Mouse (Mus musculus) kidney, adult 2 months (tissue): ENCODE measurements around the gene Hpdl. TPM values are rescaled to one million over a fixed set of nuclear protein-coding genes. Genes with fewer than 3 reads are reported as not detected.
"Not testable (repeated sequence)": the region's sequence is repeated elsewhere in the genome, so short reads cannot be mapped to it uniquely, and the experiment has no call there.

Experiments used
- DNase-seq: peaks from one replicate; pipeline ENCODE4 v3.0.0; 2021
- H3K27ac ChIP-seq: fragments of 200-500 bp; 2 replicates; pipeline ENCODE4 v1.5.1; 2012; ENCODE audit warnings: low read depth, low read length, control low read depth, inconsistent platforms; ENCODE audit not compliant: insufficient read depth
- H3K27me3 ChIP-seq: fragments of 200-500 bp; replicated peaks from 2 replicates; pipeline ENCODE4 v1.6.1; 2012; ENCODE audit warnings: mild to moderate bottlenecking, moderate library complexity, low read length, inconsistent platforms; ENCODE audit not compliant: control insufficient read depth, insufficient read depth
- H3K36me3 ChIP-seq: fragments of 200-500 bp; 2 replicates; pipeline ENCODE4 v1.6.1; 2012; ENCODE audit warnings: mild to moderate bottlenecking, moderate library complexity, low read length, inconsistent platforms; ENCODE audit not compliant: control insufficient read depth, insufficient read depth
- H3K4me1 ChIP-seq: fragments of 200-500 bp; 2 replicates; pipeline ENCODE4 v1.6.1; 2011; ENCODE audit warnings: low read length; ENCODE audit not compliant: control insufficient read depth, insufficient read depth
- H3K4me3 ChIP-seq: fragments of 200-500 bp; 2 replicates; pipeline ENCODE4 v1.5.1; 2011; ENCODE audit warnings: mild to moderate bottlenecking, low read depth, low read length, control low read depth; ENCODE audit not compliant: insufficient read depth
- CTCF ChIP-seq: fragments of 200-500 bp; conservative IDR thresholded peaks from 2 replicates; pipeline ENCODE4 v1.5.1; 2011; ENCODE audit warnings: low read depth, mild to moderate bottlenecking, control low read depth, low read length, moderate library complexity, mixed read lengths; ENCODE audit not compliant: insufficient read depth, insufficient read length
- POLR2A ChIP-seq: fragments of 200-500 bp; IDR thresholded peaks from one replicate; pipeline ENCODE4 v1.6.1; 2011; ENCODE audit warnings: low read depth, low read length, control low read depth
- WGBS: fragments of 180-500 bp; shearing (Covaris S2); methylation state at CpG from one replicate; pipeline ENCODE4 v1.1.7; 2018; 5-methylcytosine and 5-hydroxymethylcytosine counted together
- polyA plus RNA-seq: library from polyadenylated mRNA; depleted of rRNA; stranded (reverse); fragments of >200 nt; gene quantifications from 2 replicates; pipeline ENCODE4 v1.2.3, GENCODE M21; 2012

Hpdl gene
- polyA plus RNA-seq, 1 experiment = 2.5 TPM

- no peak overlapping the region for H3K4me3 ChIP-seq
- H3K27me3 ChIP-seq = no peaks in the 10 kb centered on the region
- no peaks in the 10 kb centered on the region for H3K4me1 ChIP-seq
- TF ChIP-seq POLR2A (no peak), CTCF (0 out of 2 replicates have a peak, but pooled peaks have one; percentile 3)
- 95% methylated on average over 3 of the region's 3 CpGs for WGBS
- no peak for DNase-seq
- H3K27ac ChIP-seq = no peak overlapping the region
- no peaks in the 10 kb centered on the region for H3K36me3 ChIP-seq
These were observed 22.8 kb upstream of the Hpdl start for GRCm38 (mm10) chr4:116844324-116844723.

- Histone ChIP-seq H3K27me3 (no peaks in the 10 kb centered on the region), H3K4me1 (0 out of 2 replicates have a peak, but pooled peaks cover 3% of the 10 kb centered on the region), H3K4me3 (no peak overlapping the region), H3K27ac (no peak overlapping the region), H3K36me3 (no peaks in the 10 kb centered on the region)
- 79% methylated on average over 6 of the region's 6 CpGs for WGBS
- TF ChIP-seq POLR2A (no peak), CTCF (no peak)
- DNase-seq = no peak
These were observed 19.3 kb upstream of the Hpdl start for GRCm38 (mm10) chr4:116840841-116841240.

- not testable (repeated sequence) for H3K4me3 ChIP-seq, H3K27ac ChIP-seq, H3K4me1 ChIP-seq, H3K27me3 ChIP-seq, H3K36me3 ChIP-seq, DNase-seq
- WGBS = 40% methylated on average over 27 of the region's 29 CpGs
These were observed 18.6 kb upstream of the Hpdl start for GRCm38 (mm10) chr4:116840096-116840495.

DNA sequence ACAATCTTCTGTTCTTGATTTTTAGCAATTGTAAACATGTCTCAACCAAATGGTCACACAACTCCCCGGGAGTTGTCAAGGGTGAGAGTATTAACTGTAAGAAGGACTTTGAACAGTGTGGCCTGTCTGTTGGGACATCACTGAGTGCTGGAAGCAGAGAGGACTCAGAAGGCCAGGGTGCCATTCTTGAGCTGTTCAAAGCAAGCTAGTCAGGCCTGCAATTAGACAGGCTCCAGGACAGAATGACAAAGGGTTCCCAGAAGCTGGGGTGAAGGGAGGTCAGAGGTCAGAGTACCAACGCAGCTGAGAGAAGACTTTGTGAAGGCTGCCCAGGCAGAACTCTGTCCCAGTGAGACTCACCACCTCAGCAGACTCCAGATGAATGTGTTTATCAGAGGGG, 17.5 kb upstream of the Hpdl start:
- H3K4me3 ChIP-seq = no peak overlapping the region
- H3K27ac ChIP-seq = no peak overlapping the region
- peak; percentile 82 for DNase-seq
- 0 out of 2 replicates have a peak, but pooled peaks cover 3% of the 10 kb centered on the region for H3K4me1 ChIP-seq
- WGBS = 28% methylated on average over 2 of the region's 2 CpGs
- TF ChIP-seq POLR2A = no peak
- no peak for TF ChIP-seq CTCF
- no peaks in the 10 kb centered on the region for H3K27me3 ChIP-seq
- H3K36me3 ChIP-seq = no peaks in the 10 kb centered on the region

DNA sequence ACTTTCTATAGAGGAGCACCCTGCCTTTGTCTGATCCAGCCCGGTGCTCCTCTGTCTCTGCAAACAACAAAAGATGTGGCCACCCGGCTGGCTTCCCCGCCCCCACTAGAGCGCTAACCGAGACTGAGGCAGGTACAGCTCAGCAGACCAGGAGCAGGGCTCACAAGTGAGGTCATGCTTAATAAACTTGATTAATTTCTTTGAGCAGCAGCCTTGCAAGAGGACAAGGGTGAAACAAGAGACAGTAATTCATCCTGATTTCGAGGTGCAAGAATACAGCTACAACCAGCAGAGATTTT, 8.5 kb upstream of the Hpdl start:
- no peak for TF ChIP-seq POLR2A
- no peak for TF ChIP-seq CTCF
- H3K27ac ChIP-seq = no peak overlapping the region
- H3K4me3 ChIP-seq = no peak overlapping the region
- peaks cover 3% of the 10 kb centered on the region; the same call in 1 of the 2 replicates for H3K4me1 ChIP-seq
- no peak for DNase-seq
- H3K36me3 ChIP-seq = no peaks in the 10 kb centered on the region
- 20% methylated on average over 6 of the region's 6 CpGs for WGBS
- H3K27me3 ChIP-seq = no peaks in the 10 kb centered on the region

DNA sequence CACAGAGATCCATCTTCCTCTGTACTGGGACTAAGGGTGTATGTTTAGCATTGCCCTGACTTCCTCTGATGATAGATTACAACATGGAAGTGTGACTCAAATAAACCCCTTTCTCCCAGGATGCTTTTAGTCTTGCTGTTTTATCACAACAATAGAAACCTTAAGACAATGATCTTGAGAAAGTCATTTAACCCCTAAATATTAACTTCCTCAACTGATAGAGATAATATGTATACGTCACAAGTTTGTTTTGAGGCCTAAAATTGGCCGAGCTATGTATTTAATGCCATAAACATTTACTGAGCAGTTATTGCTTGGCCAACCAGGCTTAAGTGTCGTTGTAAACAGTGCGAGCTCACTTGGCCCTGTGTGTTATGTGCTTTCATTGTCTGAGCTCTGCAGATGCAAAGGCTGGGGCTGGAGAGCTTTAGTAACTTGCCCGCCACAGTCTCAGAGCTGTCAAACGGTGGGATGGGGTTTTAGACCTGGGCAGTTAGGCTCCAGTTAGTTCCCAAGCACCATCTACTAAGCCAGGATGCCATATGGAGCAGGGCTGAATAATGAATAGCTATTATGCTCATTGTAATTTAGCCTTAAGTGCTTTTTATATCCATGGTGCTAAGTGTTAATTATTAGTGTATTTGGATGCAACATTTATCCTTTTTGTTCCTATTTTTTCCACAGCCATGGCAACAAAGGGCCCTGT, 8.0 kb upstream of the Hpdl start:
- Histone ChIP-seq H3K36me3 (no peaks in the 10 kb centered on the region), H3K27ac (no peak overlapping the region), H3K4me1 (peaks cover 3% of the 10 kb centered on the region; the same call in 1 of the 2 replicates), H3K27me3 (no peaks in the 10 kb centered on the region), H3K4me3 (no peak overlapping the region)
- TF ChIP-seq POLR2A (no peak), CTCF (no peak)
- no peak for DNase-seq
- whole genome bisulfite sequencing = 63% methylated on average over 6 of the region's 6 CpGs

DNA sequence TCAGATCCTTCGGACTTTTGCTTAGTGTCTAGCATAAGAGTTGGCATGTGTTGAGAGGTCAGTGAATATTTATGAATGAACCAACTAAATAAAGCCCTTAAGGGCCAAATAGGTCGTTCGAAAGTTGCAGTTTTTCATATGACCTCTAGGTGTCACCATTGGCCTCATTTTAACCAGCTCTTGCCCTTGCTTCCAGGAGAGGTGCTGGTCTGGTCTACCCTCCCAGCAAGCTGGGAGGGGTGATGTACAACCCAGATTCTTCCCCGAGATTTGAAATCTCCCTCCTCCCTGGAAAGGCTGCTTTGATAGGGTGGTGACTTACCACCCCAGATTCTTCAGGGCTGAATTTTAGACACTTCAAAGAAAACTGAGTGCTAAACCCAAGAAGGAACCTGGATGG, 6.3 kb upstream of the Hpdl start:
- Histone ChIP-seq H3K27ac (no peak overlapping the region), H3K27me3 (no peaks in the 10 kb centered on the region), H3K36me3 (no peaks in the 10 kb centered on the region), H3K4me1 (peaks cover 3% of the 10 kb centered on the region; the same call in 1 of the 2 replicates), H3K4me3 (no peak overlapping the region)
- peak; percentile 75 for DNase-seq
- WGBS = 1% methylated on average over 4 of the region's 4 CpGs
- TF ChIP-seq CTCF = peak; percentile 69
- no peak for TF ChIP-seq POLR2A
